Mouse (Mus musculus) megakaryocyte progenitor cell, adult 5-6 weeks (primary cell): ENCODE data around the gene Gm20489. TPM values are rescaled to one million over a fixed set of nuclear protein-coding genes. Genes with fewer than 3 reads are reported as not detected.

Experiments
- ATAC-seq: replicated peaks from 2 replicates; pipeline ENCODE4 v1.8.0; 2016; ENCODE audit warnings: mild to moderate bottlenecking, moderate TSS enrichment, inconsistent platforms; ENCODE audit not compliant: poor library complexity
- total RNA-seq, 2 experiments: library from RNA; stranded (forward) in 1 of 2; stranded (reverse) in 1 of 2; fragments of 157-497, 149-512 nt in 1 of 2; fragments of 200-1000 nt in 1 of 2; gene quantifications; 2 replicates each; pipeline versions ENCODE4 v1.2.3 to v1.2.4; 2015 to 2017

Gm20489 gene
- total RNA-seq (2015) = not detected in 2 replicates
- not detected in 2 replicates for total RNA-seq (2017)

DNA sequence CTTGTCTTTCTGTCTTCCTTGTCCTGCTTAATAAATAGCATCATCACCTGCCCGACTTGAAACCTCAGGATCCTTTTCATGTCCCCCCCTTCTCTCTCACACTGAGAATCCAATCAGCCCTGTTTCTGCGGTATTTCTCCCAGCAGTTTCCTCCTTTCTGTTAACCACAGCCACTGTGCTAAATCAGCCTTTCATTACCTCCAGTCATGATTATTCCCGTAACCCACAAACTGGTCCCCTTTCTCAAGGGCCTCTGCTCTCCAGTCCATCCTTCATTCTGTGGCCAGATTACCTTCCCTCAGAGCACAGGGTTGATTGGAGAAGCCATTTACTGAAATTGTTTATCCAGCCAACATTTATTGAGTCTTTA lies at the start of gene Gm20489:
Gm20489 (minus strand) TSS at position 269 of the 370 bp plus-strand sequence.
- peak; percentile 44; the same call in 1 of the 2 replicates for ATAC-seq

DNA sequence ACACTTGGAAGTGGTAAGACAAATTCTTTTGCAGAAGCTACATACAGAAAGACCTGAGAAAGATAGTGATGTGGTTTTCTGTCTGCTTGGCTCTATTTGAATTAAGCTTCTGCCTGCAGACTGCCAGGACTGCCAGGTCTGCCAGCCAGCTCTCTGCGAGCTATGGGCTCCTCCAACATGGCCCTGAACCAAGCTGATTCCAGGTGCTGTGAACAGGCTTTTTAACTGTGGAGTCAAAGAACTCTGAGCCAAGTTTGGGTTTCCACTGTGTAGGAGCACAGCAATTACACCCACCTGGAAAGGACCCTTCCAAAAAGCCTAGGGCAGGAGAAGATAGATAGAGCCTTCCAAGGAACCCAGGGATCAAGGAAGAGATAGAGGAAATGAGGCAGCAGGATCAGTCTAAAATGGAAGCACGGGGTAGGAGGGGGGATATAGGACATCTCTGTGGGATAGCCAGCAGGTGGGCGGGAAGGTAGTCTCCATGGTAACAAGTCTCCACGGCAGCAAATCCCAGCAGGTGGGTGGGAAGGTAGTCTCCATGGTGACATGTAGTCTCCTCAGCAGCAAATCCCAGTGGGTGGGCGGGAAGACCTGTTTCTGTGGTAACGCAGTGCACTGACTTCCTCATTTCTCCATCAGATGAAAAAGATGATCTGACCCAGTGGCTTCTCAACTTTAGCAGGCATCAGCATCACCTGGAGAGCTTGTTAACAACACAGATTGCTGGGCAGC lies 45.0 kb upstream of the Gm20489 start:
- ATAC-seq = no peak; the same call in 1 of the 2 replicates

GRCm38 (mm10) chrX:101309299-101309698 lies 40.5 kb upstream of the Gm20489 start:
- no peak for ATAC-seq

- no peak for ATAC-seq
Measured at GRCm38 (mm10) chrX:101304646-101305045, 35.8 kb upstream of the Gm20489 start.

GRCm38 (mm10) chrX:101301654-101302053 lies 32.8 kb upstream of the Gm20489 start:
- ATAC-seq = no peak

DNA sequence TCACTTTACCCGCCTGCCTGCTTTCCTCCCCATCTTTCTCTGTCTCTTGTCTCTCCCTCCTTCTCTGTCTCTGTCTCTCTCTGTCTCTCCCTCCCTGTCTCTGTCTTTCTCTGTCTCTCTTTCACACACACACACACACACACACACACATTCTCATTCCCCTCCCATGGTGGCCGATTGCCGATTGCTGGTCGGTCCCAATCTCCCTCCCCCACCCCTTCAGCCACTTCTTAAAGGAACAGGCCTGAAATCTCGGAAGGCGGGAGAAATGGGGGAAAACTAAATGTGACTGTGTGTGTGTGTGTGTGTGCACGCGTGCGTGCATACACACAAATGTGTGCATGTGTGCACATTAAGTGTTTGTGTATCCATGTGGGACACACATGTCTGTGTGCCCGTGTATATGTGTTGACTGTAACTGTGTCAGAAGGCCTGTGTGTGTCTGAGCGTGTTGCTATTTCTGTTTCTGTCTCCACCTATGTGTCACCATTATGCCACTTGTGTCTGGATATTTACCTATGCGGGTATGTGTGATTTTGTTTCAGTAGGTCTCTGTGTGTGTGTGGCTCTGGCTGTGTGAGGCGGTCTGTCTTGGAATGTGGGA lies 31.7 kb upstream of the Gm20489 start:
- no peak for ATAC-seq

DNA sequence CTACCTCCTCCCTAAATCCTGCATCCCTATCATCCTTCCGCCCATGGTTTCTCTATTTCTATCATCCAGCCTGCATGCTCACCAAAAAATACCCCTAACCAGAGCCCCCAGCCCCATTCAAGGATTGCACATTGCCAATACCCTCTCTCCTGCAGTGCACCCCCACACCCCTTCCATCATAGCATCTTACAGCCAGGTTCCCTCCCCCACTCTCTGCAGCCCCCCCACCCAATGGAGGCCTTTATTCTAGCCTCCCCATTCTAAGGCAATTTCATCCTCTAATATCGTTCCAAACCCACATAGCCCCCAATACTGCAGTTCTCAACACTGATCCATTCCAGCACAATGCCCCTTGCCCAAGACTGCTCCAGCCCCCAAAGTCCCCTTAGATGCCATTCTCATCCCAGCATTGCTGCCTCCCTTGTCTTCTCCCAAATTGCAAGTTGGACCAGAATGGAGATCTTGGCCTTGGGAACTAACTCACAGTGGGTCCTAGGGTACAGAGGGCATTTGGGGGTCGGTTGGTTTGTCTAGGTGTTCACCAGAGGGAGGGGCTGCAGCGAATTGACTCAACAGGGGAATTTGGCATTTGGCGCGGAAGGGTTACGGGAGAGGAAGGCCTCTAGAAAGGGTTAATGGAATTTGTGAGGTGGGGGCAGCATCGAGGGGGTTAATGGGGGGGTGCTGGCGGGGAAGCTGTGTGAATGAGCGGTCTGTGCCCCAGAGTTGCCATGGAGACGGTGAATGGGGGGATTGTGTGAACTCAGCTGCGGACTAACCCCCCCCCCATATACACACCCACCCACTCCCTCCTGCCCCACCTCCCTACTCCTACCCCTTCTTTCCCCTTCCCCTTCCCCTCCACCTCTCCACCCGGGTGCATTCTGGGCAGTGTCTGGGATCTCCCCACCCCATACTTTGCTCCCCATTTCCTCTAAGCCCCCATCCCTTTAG lies 30.9 kb upstream of the Gm20489 start:
- no peak for ATAC-seq

- ATAC-seq = peak; percentile 54
Measured at GRCm38 (mm10) chrX:101299055-101299454, 30.2 kb upstream of the Gm20489 start, which contains the start of gene Nlgn3. Gene Nlgn3, plus strand, starts transcription at chrX:101299168.

GRCm38 (mm10) chrX:101290111-101290510 lies 21.3 kb upstream of the Gm20489 start:
- peak; percentile 62 for ATAC-seq

DNA sequence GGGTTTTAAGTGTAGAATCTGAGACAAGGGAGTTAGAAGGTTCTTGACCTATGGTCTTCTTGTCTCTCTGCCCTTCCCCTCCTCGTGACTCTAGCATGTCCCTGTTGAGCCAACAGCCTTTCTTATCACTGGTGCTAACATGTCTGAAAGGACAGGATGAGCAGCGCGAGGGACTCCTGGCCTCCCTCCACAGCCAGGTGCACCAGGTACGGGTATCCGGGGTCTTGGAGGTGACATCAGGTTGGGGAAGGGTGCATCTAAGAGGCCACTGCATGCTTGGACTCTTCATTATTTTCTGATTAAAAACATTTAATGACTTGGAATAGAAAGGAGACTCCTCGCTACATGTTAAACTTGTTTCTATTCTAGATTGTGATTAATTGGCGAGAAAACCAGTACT lies 20.2 kb upstream of the Gm20489 start:
- ATAC-seq = no peak

DNA sequence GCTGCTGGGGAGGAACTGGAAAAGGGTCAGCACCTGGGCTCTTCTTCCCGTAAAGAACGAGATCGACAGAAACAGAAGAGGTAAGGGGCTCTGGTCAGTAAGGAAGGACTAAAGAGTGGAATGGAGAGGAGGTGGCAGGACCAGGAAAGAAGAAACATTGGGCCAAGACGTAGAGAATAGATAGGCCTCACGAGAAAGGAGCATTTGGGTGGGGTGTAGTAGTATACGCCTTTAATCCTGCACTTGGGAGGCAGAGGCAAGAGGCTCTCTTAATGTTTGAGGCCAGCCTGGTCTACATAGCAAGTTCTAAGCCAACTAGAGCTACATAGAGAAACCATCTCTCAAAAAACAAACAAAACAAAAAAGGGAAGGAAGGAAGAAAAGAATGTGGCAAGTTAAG lies 19.6 kb upstream of the Gm20489 start:
- ATAC-seq = no peak

DNA sequence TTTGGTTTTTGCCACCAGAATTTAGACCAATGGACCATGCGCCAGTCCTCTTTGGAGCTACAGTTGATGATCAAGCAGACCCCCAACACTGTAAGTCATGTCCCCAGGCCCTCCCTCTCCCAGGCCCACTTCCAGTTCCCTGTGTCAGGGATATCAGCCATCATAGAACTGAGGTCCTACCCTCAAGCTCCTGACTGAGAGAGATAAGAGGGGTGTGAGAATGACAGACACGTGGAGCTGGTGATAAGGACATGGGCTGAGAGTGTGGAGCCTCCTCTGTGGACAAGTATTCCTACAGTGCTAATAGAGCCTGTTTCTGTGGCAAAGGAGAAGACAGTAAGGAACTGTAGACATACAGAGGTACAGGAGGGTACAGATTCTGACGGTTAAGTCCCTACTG lies 18.7 kb upstream of the Gm20489 start:
- ATAC-seq = peak; percentile 92

DNA sequence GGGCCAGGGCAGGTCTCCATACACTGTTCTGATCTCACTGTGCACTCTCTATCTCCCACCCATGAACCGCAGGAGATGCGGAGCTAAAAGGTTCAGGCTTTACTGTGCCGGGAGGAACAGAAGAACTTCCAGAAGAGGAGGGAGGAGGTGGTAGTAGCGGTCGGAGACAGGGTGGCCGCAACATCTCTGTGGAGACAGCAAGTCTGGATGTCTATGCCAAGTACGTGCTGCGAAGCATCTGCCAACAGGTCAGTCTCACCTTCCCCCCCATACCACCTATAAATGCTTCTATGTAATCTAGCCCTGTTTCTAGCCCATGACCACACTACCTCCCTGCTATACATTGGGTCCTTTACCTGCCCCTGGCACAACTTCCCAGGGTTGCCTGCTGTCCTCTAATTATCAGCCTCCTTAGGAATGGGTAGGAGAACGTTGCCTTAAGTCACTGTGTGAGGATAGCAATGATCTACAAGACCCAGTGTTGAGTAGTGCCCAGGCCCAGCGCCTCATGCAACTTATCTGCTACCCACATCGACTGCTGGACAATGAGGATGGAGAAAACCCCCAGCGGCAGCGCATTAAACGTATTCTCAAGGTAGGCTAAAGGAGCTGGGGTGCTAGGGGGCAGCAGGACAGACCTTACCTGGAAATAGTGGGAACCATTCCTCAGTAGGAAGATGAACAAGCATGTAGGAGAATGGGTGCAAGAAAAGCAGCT lies 17.3 kb upstream of the Gm20489 start:
- no peak for ATAC-seq

DNA sequence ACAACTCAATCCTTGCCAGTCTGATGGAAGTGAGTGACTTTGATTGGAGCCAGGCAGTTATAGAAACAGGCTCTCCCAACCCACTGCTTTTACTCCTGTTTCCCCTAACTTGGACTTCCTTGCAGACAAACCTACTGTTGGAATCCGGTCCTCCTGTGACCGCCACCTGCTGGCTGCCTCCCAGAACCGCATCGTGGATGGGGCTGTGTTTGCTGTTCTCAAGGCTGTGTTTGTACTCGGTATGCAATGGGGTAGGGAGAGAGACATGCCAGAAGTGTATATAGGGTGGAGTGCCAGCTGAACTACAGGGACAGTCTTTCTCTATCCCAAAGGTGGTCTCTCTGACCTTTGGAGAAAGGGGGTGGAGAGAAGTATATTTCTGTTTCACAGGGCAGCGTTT lies 16.7 kb upstream of the Gm20489 start:
- peak; percentile 70 for ATAC-seq

GRCm38 (mm10) chrX:101282813-101283212 lies 14.0 kb upstream of the Gm20489 start:
- no peak for ATAC-seq

- peak; percentile 99 for ATAC-seq
Measured at GRCm38 (mm10) chrX:101273875-101274738, 5.3 kb upstream of the Gm20489 start, which contains the start of gene Med12. Gene Med12, plus strand, starts transcription at chrX:101274030.

DNA sequence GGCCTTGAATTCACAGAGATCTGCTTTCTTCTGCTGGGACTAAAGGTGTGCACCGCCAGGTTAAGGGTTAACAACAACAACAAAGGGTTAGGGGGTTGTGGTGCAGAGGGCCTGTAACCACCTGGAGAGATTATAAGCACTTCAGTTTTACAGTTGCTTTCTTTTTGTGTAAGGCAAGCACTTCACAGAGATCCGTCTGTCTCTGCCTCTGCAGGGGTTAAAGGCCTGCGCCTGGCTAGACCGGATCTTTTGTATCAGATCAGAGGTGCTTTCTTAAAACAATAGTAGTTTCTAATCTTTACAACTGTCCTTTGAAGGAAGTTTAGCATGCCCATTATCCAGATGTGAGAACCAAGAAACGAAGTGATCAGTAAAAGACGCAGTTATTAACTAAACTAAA lies 4.6 kb upstream of the Gm20489 start:
- ATAC-seq = no peak

DNA sequence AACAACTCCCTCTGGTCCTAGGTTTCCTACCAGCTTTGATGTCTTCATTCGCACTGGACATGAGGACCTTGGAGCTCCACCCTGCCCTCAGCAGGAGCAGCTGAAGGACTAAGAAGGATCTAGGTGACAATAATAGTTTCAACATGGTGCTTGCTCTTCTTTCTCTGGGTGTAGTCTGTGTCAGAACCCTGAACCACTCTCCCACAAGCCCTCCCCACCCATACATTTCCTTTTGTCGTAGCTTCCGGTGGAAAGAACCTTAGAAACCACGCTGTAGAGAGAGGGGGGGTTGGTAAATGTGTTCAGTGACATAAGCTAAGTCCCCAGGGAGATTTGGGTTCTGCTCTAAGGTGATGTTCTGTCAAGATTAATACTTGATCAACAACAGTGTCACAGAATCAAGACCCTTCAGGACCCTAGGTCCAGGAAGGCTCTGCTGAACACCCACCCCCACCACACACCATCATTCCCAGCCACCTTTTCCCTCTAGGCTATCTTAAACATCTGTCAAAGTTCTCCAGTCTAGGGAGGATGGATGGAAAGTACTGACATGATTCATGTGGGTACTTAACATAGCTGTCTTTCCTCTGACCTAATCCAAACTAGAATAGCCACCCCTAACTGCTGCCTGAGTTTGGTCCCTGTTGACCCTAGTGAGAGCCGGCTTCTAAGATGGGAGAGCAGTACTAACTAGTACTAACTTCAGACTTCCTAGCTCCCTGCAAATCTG lies 633 bp downstream of the Gm20489 start, which contains the start of gene Il2rg:
Il2rg (minus strand) TSS at position 231 of the 730 bp plus-strand sequence.
- peak; percentile 79 for ATAC-seq

GRCm38 (mm10) chrX:101266631-101267030 lies 2.2 kb downstream of the Gm20489 start:
- no peak for ATAC-seq
